Mouse (Mus musculus) intestine, embryonic 15.5 days (tissue): ENCODE measurements around the gene Fbxo31. TPM values are rescaled to one million over a fixed set of nuclear protein-coding genes. Genes with fewer than 3 reads are reported as not detected.

ENCODE experiments used
- ATAC-seq: fragments of 200-750 bp; cut with Nextera tagmentation; 2 replicates; pipeline ENCODE4 v1.8.0; 2017; ENCODE audit warnings: moderate TSS enrichment, moderate library complexity
- H3K27ac ChIP-seq: fragments of 300-500 bp; sonication (generic); 2 replicates; pipeline ENCODE4 v1.5.1; 2015; ENCODE audit warnings: mild to moderate bottlenecking, inconsistent platforms
- H3K27me3 ChIP-seq: fragments of 300-500 bp; sonication (generic); replicated peaks from 2 replicates; pipeline ENCODE4 v1.6.1; 2015; ENCODE audit warnings: inconsistent platforms
- H3K36me3 ChIP-seq: fragments of 300-500 bp; sonication (generic); 2 replicates; pipeline ENCODE4 v1.6.1; 2015; ENCODE audit warnings: inconsistent platforms
- H3K4me1 ChIP-seq: fragments of 300-500 bp; sonication (generic); replicated peaks from 2 replicates; pipeline ENCODE4 v1.6.1; 2015; ENCODE audit warnings: inconsistent platforms
- H3K4me2 ChIP-seq: fragments of 300-500 bp; sonication (generic); replicated peaks from 2 replicates; pipeline ENCODE4 v1.6.1; 2015; ENCODE audit warnings: mild to moderate bottlenecking, inconsistent platforms
- H3K4me3 ChIP-seq: fragments of 300-500 bp; sonication (generic); replicated peaks from 2 replicates; pipeline ENCODE4 v1.5.1; 2015; ENCODE audit warnings: inconsistent platforms
- H3K9ac ChIP-seq: fragments of 300-500 bp; sonication (generic); 2 replicates; pipeline ENCODE4 v1.6.1; 2015; ENCODE audit warnings: inconsistent platforms
- H3K9me3 ChIP-seq: fragments of 300-500 bp; sonication (generic); 2 replicates; pipeline ENCODE4 v1.6.1; 2016; ENCODE audit warnings: inconsistent platforms
- WGBS: fragments of 180-500 bp; shearing (Covaris S2); methylation state at CpG from one replicate; pipeline ENCODE4 v1.1.7; 2015; 5-methylcytosine and 5-hydroxymethylcytosine counted together
- polyA plus RNA-seq: library from polyadenylated mRNA; unstranded; fragments of >200 nt; fragmentation: Nextera tagmentation; extraction: Ambion mirVana; gene quantifications from 2 replicates; pipeline ENCODE4 v1.2.1, GENCODE M21; 2015

Gene Fbxo31
- polyA plus RNA-seq, 1 experiment from 2014 or later: 13.2 TPM

- 83% methylated on average over 12 of the region's 12 CpGs for WGBS
- H3K27me3 ChIP-seq: no peaks in the 10 kb centered on the region
- H3K36me3 ChIP-seq: no peaks in the 10 kb centered on the region
- no peak within 1 kb of the TSS for H3K4me2 ChIP-seq
- ATAC-seq: no peak
- H3K4me1 ChIP-seq: 0 out of 2 replicates have a peak, but pooled peaks cover 3% of the 10 kb centered on the region
- H3K9ac ChIP-seq: no peak within 1 kb of the TSS
- no peak within 1 kb of the TSS for H3K27ac ChIP-seq
- no peak within 1 kb of the TSS for H3K4me3 ChIP-seq
- H3K9me3 ChIP-seq: no peaks in the 10 kb centered on the region
Measured at GRCm38 (mm10) chr8:121544276-121544785, 34.3 kb downstream of the Fbxo31 start, which contains the start of gene 1700018B08Rik. Gene 1700018B08Rik, minus strand, starts transcription at chr8:121544320.

- H3K9me3 ChIP-seq: no peaks in the 10 kb centered on the region
- ATAC-seq: no peak
- WGBS: 54% methylated on average over 13 of the region's 13 CpGs
- 0 out of 2 replicates have a peak, but pooled peaks cover 3% of the 10 kb centered on the region for H3K4me1 ChIP-seq
- H3K4me2 ChIP-seq: no peak overlapping the region
- H3K9ac ChIP-seq: no peak overlapping the region
- no peak overlapping the region for H3K4me3 ChIP-seq
- H3K27me3 ChIP-seq: no peaks in the 10 kb centered on the region
- no peak overlapping the region for H3K27ac ChIP-seq
- H3K36me3 ChIP-seq: no peaks in the 10 kb centered on the region
Measured at GRCm38 (mm10) chr8:121542901-121543300, 35.7 kb downstream of the Fbxo31 start.

GRCm38 (mm10) chr8:121541862-121542261 lies 36.7 kb downstream of the Fbxo31 start:
- H3K4me3 ChIP-seq: no peak overlapping the region
- no peak overlapping the region for H3K4me2 ChIP-seq
- no peaks in the 10 kb centered on the region for H3K9me3 ChIP-seq
- no peak overlapping the region for H3K9ac ChIP-seq
- 77% methylated on average over 19 of the region's 19 CpGs for WGBS
- no peaks in the 10 kb centered on the region for H3K36me3 ChIP-seq
- no peaks in the 10 kb centered on the region for H3K27me3 ChIP-seq
- H3K27ac ChIP-seq: no peak overlapping the region
- 0 out of 2 replicates have a peak, but pooled peaks cover 3% of the 10 kb centered on the region for H3K4me1 ChIP-seq
- ATAC-seq: no peak

- Histone ChIP-seq H3K36me3 (no peaks in the 10 kb centered on the region), H3K9ac (no peak overlapping the region), H3K9me3 (no peaks in the 10 kb centered on the region), H3K4me1 (no peaks in the 10 kb centered on the region), H3K4me3 (no peak overlapping the region), H3K4me2 (no peak overlapping the region), H3K27ac (no peak overlapping the region), H3K27me3 (peaks cover 8% of the 10 kb centered on the region; the same call in 1 of the 2 replicates)
- ATAC-seq: no peak
- 41% methylated on average over 5 of the region's 5 CpGs for WGBS
Measured at GRCm38 (mm10) chr8:121532381-121532780, 46.2 kb downstream of the Fbxo31 start.

GRCm38 (mm10) chr8:121530639-121531038 lies 48.0 kb downstream of the Fbxo31 start:
- Histone ChIP-seq H3K27ac (no peak overlapping the region), H3K9me3 (no peaks in the 10 kb centered on the region), H3K36me3 (no peaks in the 10 kb centered on the region), H3K4me3 (no peak overlapping the region), H3K9ac (no peak overlapping the region), H3K27me3 (peaks cover 8% of the 10 kb centered on the region; the same call in 1 of the 2 replicates), H3K4me2 (no peak overlapping the region), H3K4me1 (peaks cover 3% of the 10 kb centered on the region; the same call in 1 of the 2 replicates)
- WGBS: 73% methylated on average over 10 of the region's 10 CpGs
- no peak for ATAC-seq

GRCm38 (mm10) chr8:121528790-121529189 lies 49.8 kb downstream of the Fbxo31 start:
- ATAC-seq: no peak

GRCm38 (mm10) chr8:121527751-121528150 lies 50.9 kb downstream of the Fbxo31 start:
- no peak overlapping the region for H3K4me2 ChIP-seq
- H3K27me3 ChIP-seq: peaks cover 8% of the 10 kb centered on the region; the same call in 1 of the 2 replicates
- 88% methylated on average over 9 of the region's 9 CpGs for WGBS
- no peak for ATAC-seq
- no peak overlapping the region for H3K4me3 ChIP-seq
- peaks cover 3% of the 10 kb centered on the region; the same call in 1 of the 2 replicates for H3K4me1 ChIP-seq
- H3K9ac ChIP-seq: no peak overlapping the region
- no peaks in the 10 kb centered on the region for H3K36me3 ChIP-seq
- H3K9me3 ChIP-seq: no peaks in the 10 kb centered on the region
- no peak overlapping the region for H3K27ac ChIP-seq

More at GRCm38 (mm10) chr8:121528790-121529189, 49.8 kb downstream of the Fbxo31 start:
- Histone ChIP-seq H3K27me3 (peaks cover 8% of the 10 kb centered on the region; the same call in 1 of the 2 replicates), H3K36me3 (no peaks in the 10 kb centered on the region), H3K4me3 (no peak overlapping the region), H3K9me3 (no peaks in the 10 kb centered on the region), H3K9ac (no peak overlapping the region), H3K4me2 (no peak overlapping the region), H3K27ac (no peak overlapping the region), H3K4me1 (peaks cover 3% of the 10 kb centered on the region; the same call in 1 of the 2 replicates)
- 82% methylated on average over 15 of the region's 15 CpGs for WGBS

- Histone ChIP-seq H3K27me3 (peaks cover 8% of the 10 kb centered on the region; the same call in 1 of the 2 replicates), H3K36me3 (no peaks in the 10 kb centered on the region)
Measured at GRCm38 (mm10) chr8:121526811-121527550, 51.6 kb downstream of the Fbxo31 start.

GRCm38 (mm10) chr8:121525111-121525818 lies 53.3 kb downstream of the Fbxo31 start:
- H3K9ac ChIP-seq: no peak overlapping the region
- ATAC-seq: no peak
- no peaks in the 10 kb centered on the region for H3K9me3 ChIP-seq
- H3K27me3 ChIP-seq: no peaks in the 10 kb centered on the region
- H3K4me1 ChIP-seq: peaks cover 3% of the 10 kb centered on the region; the same call in 1 of the 2 replicates
- H3K4me3 ChIP-seq: no peak overlapping the region
- WGBS: 61% methylated on average over 18 of the region's 18 CpGs
- no peak overlapping the region for H3K27ac ChIP-seq
- H3K4me2 ChIP-seq: no peak overlapping the region
- no peaks in the 10 kb centered on the region for H3K36me3 ChIP-seq

More at GRCm38 (mm10) chr8:121526811-121527550, 51.6 kb downstream of the Fbxo31 start:
- WGBS: 46% methylated on average over 6 of the region's 6 CpGs
- ATAC-seq: no peak; the same call in 1 of the 2 replicates
- H3K4me2 ChIP-seq: no peak overlapping the region
- H3K4me3 ChIP-seq: no peak overlapping the region
- peaks cover 3% of the 10 kb centered on the region; the same call in 1 of the 2 replicates for H3K4me1 ChIP-seq
- no peak overlapping the region for H3K27ac ChIP-seq
- no peak overlapping the region for H3K9ac ChIP-seq
- H3K9me3 ChIP-seq: no peaks in the 10 kb centered on the region

- Histone ChIP-seq H3K9me3 (no peaks in the 10 kb centered on the region), H3K27ac (no peak overlapping the region), H3K36me3 (no peaks in the 10 kb centered on the region), H3K4me3 (no peak overlapping the region), H3K9ac (no peak overlapping the region), H3K4me1 (no peaks in the 10 kb centered on the region), H3K27me3 (peaks cover 27% of the 10 kb centered on the region), H3K4me2 (no peak overlapping the region)
- 5% methylated on average over 12 of the region's 12 CpGs for WGBS
- peak; percentile 80 for ATAC-seq
Measured at GRCm38 (mm10) chr8:121513429-121513828, 65.2 kb downstream of the Fbxo31 start.

- Histone ChIP-seq H3K4me2 (no peak overlapping the region), H3K4me1 (no peaks in the 10 kb centered on the region), H3K9ac (no peak overlapping the region), H3K27me3 (peaks cover 27% of the 10 kb centered on the region), H3K9me3 (no peaks in the 10 kb centered on the region), H3K27ac (no peak overlapping the region), H3K4me3 (no peak overlapping the region), H3K36me3 (no peaks in the 10 kb centered on the region)
- 60% methylated on average over 9 of the region's 9 CpGs for WGBS
- no peak for ATAC-seq
Measured at GRCm38 (mm10) chr8:121511751-121512150, 66.9 kb downstream of the Fbxo31 start.
